Mouse (Mus musculus): ENCODE measurements around the gene Hsd17b11. TPM values are rescaled to one million over a fixed set of nuclear protein-coding genes. Genes with fewer than 3 reads are reported as not detected.
A peak's percentile ranks its signal among the peaks of the same experiment; 100 is the strongest.

Gene Hsd17b11
- total RNA-seq (2012; rRNA removed) (8.7 and 11.2 TPM in 2 replicates), polyA plus RNA-seq (2012; ENCODE audit: insufficient read depth in 1 of 2, insufficient read length in 2 of 2, low read depth in 1 of 2, low replicate concordance in 2 of 2, missing spikeins in 1 of 2) (10 to 100 TPM in 1 of 2 experiments, not detected in 1; 16.0 TPM)

- DNase-seq (ENCODE audit: low read depth, low spot score), result peak; percentile 94
- Histone ChIP-seq H3K27me3 (ENCODE audit: control insufficient read depth in 1 of 2, insufficient read depth in 2 of 2, low read length in 2 of 2) (no peaks in the 10 kb centered on the region), H3K9me3 (replicated peaks; ENCODE audit: insufficient read depth, low read length) (no peaks in the 10 kb centered on the region), H3K36me3 (ENCODE audit: control insufficient read depth in 1 of 2, insufficient read depth in 2 of 2, low read length in 2 of 2) (peaks cover 0 to 21% of the 10 kb centered on the region in 2 experiments; a peak in 2 of 4 replicates), H3K4me3 (ENCODE audit: control insufficient read depth in 1 of 2, insufficient read depth in 1 of 2, low read depth in 2 of 2, low read length in 2 of 2) (peak within 1 kb of the TSS; percentile 92 to 93), H3K79me2 (ENCODE audit: control insufficient read depth, insufficient read depth, low read length, poor library complexity) (peaks cover 6% of the 10 kb centered on the region), H3K27ac (ENCODE audit: control insufficient read depth, low read depth, low read length) (peak within 1 kb of the TSS; percentile 94), H3K9ac (ENCODE audit: control insufficient read depth, low read depth, low read length, poor library complexity, severe bottlenecking) (peak within 1 kb of the TSS; percentile 85), H3K4me1 (ENCODE audit: control insufficient read depth in 1 of 2, insufficient read depth in 2 of 2, low read length in 2 of 2) (peaks cover 5 to 20% of the 10 kb centered on the region in 2 experiments)
- TF ChIP-seq MXI1 (IDR thresholded peaks at IDR 0.05; ENCODE audit: low read depth, low read length) (0 out of 2 replicates have a peak, but pooled peaks have one; percentile 40), GABPA (IDR thresholded peaks at IDR 0.05; ENCODE audit: low read depth, low read length) (no peak), ELF1 (IDR thresholded peaks at IDR 0.05; ENCODE audit: low read depth, low read length) (peak; percentile 16; the same call in 1 of the 2 replicates), POLR2AphosphoS2 (IDR thresholded peaks at IDR 0.05; ENCODE audit: low read length) (peak; percentile 56; the same call in 1 of the 2 replicates), JUND (IDR thresholded peaks at IDR 0.05; ENCODE audit: low read depth, low read length) (0 out of 2 replicates have a peak, but pooled peaks have one; percentile 44), ETS1 (IDR thresholded peaks at IDR 0.05; ENCODE audit: low read depth, low read length) (peak; percentile 41; the same call in 1 of the 2 replicates), GATA1 (IDR thresholded peaks at IDR 0.05; ENCODE audit: low read depth, low read length) (peak; percentile 51; the same call in 1 of the 2 replicates), ZMIZ1 (IDR thresholded peaks at IDR 0.05; ENCODE audit: low read depth, low read length) (peak; percentile 75; the same call in 1 of the 2 replicates), MAZ (IDR thresholded peaks at IDR 0.05; ENCODE audit: low read depth, low read length) (0 out of 2 replicates have a peak, but pooled peaks have one; percentile 48), MAX (IDR thresholded peaks at IDR 0.05; ENCODE audit: low read length) (peak; percentile 17; the same call in 1 of the 2 replicates), CHD2 (IDR thresholded peaks at IDR 0.05; ENCODE audit: low read length) (peak; percentile 91), EP300 (IDR thresholded peaks at IDR 0.05; ENCODE audit: low read depth in 1 of 2, low read length in 2 of 2) (no peak), POLR2A (IDR thresholded peaks at IDR 0.05; ENCODE audit: control insufficient read depth in 1 of 2, insufficient read depth in 1 of 2, low read depth in 1 of 2, low read length in 2 of 2, poor library complexity in 1 of 2) (peak; percentile 43 to 76; a peak in 3 of 4 replicates), BHLHE40 (IDR thresholded peaks at IDR 0.05; ENCODE audit: borderline replicate concordance, low read depth, low read length) (peak; percentile 86), SIN3A (IDR thresholded peaks at IDR 0.05; ENCODE audit: low read length) (peak; percentile 86), MYC (IDR thresholded peaks at IDR 0.05; ENCODE audit: low read depth, low read length) (no peak), NELFE (IDR thresholded peaks at IDR 0.05; ENCODE audit: low read depth, low read length) (peak; percentile 67), KAT2A (conservative IDR thresholded peaks at IDR 0.05; ENCODE audit: low read depth, low read length) (no peak), E2F4 (IDR thresholded peaks at IDR 0.05; ENCODE audit: borderline replicate concordance, low read depth, low read length) (no peak), HCFC1 (IDR thresholded peaks at IDR 0.05; ENCODE audit: low read depth, low read length) (peak; percentile 54), TBP (IDR thresholded peaks at IDR 0.05; ENCODE audit: low read depth, low read length) (peak; percentile 87)
These were observed at the start of gene Hsd17b11 for GRCm38 (mm10) chr5:104021597-104022378. TSS of gene Hsd17b11 (minus strand) at chr5:104021919.
